Mouse (Mus musculus): Measurements from ENCODE around the gene Spen. TPM values are rescaled to one million over a fixed set of nuclear protein-coding genes. Genes with fewer than 3 reads are reported as not detected.

Gene Spen
- 10.1 and 11.8 TPM in 2 replicates for polyA plus RNA-seq (2015; fragmentation: Nextera tagmentation; extraction: Ambion mirVana)

GRCm38 (mm10) chr4:141538408-141539212 is at the start of gene Spen:
Gene Spen, minus strand, starts transcription at chr4:141538597.
- Histone ChIP-seq H3K27me3 (replicated peaks; ENCODE audit: control insufficient read depth, insufficient read depth, low read length) (no peaks in the 10 kb centered on the region), H3K36me3 (ENCODE audit: control insufficient read depth, insufficient read depth, low read length) (no peaks in the 10 kb centered on the region), H3K9ac (ENCODE audit: low read depth, low read length) (peak within 1 kb of the TSS; percentile 97), H3K9me3 (ENCODE audit: control insufficient read depth, low read length) (no peaks in the 10 kb centered on the region), H3K4me2 (ENCODE audit: low read length) (peak within 1 kb of the TSS; percentile 72), H3K4me1 (ENCODE audit: control insufficient read depth, insufficient read depth, low read depth, low read length) (peaks cover 18% of the 10 kb centered on the region), H3K4me3 (ENCODE audit: low read length) (peak within 1 kb of the TSS; percentile 96), H3K27ac (ENCODE audit: low read depth, low read length) (peak within 1 kb of the TSS; percentile 97)
- peak; percentile 88 for ATAC-seq
- under 1% methylated on average over 67 of the region's 88 CpGs for WGBS

- no peaks in the 10 kb centered on the region for H3K9me3 ChIP-seq (ENCODE audit: control insufficient read depth, low read length)
- no peak overlapping the region for H3K9ac ChIP-seq (ENCODE audit: low read depth, low read length)
- ATAC-seq: no peak
- H3K36me3 ChIP-seq (ENCODE audit: control insufficient read depth, insufficient read depth, low read length): peaks cover 4% of the 10 kb centered on the region; the same call in 1 of the 2 replicates
- no peaks in the 10 kb centered on the region for H3K4me1 ChIP-seq (ENCODE audit: control insufficient read depth, insufficient read depth, low read depth, low read length)
- no peak overlapping the region for H3K4me3 ChIP-seq (ENCODE audit: low read length)
- no peak overlapping the region for H3K27ac ChIP-seq (ENCODE audit: low read depth, low read length)
- 92% methylated on average over 8 of the region's 8 CpGs for WGBS
- no peaks in the 10 kb centered on the region for H3K27me3 ChIP-seq (replicated peaks; ENCODE audit: control insufficient read depth, insufficient read depth, low read length)
- no peak overlapping the region for H3K4me2 ChIP-seq (ENCODE audit: low read length)
Observed at GRCm38 (mm10) chr4:141583919-141584318, 45.5 kb upstream of the Spen start.

- H3K27ac ChIP-seq (ENCODE audit: low read depth, low read length): no peak overlapping the region
- H3K4me2 ChIP-seq (ENCODE audit: low read length): no peak overlapping the region
- no peaks in the 10 kb centered on the region for H3K4me1 ChIP-seq (ENCODE audit: control insufficient read depth, insufficient read depth, low read depth, low read length)
- H3K27me3 ChIP-seq (replicated peaks; ENCODE audit: control insufficient read depth, insufficient read depth, low read length): no peaks in the 10 kb centered on the region
- no peak for ATAC-seq
- H3K9me3 ChIP-seq (ENCODE audit: control insufficient read depth, low read length): peaks cover 3% of the 10 kb centered on the region; the same call in 1 of the 2 replicates
- WGBS: 74% methylated on average over 13 of the region's 13 CpGs
- H3K9ac ChIP-seq (ENCODE audit: low read depth, low read length): no peak overlapping the region
- H3K4me3 ChIP-seq (ENCODE audit: low read length): no peak overlapping the region
- peaks cover 6% of the 10 kb centered on the region for H3K36me3 ChIP-seq (ENCODE audit: control insufficient read depth, insufficient read depth, low read length)
Observed at GRCm38 (mm10) chr4:141581051-141581450, 42.7 kb upstream of the Spen start.

- no peak for ATAC-seq
- Histone ChIP-seq H3K4me2 (ENCODE audit: low read length) (no peak overlapping the region), H3K4me1 (ENCODE audit: control insufficient read depth, insufficient read depth, low read depth, low read length) (no peaks in the 10 kb centered on the region; the same call in 1 of the 2 replicates), H3K27me3 (replicated peaks; ENCODE audit: control insufficient read depth, insufficient read depth, low read length) (no peaks in the 10 kb centered on the region), H3K27ac (ENCODE audit: low read depth, low read length) (no peak overlapping the region), H3K4me3 (ENCODE audit: low read length) (no peak overlapping the region), H3K36me3 (ENCODE audit: control insufficient read depth, insufficient read depth, low read length) (peaks cover 2% of the 10 kb centered on the region), H3K9me3 (ENCODE audit: control insufficient read depth, low read length) (peaks cover 3% of the 10 kb centered on the region; the same call in 1 of the 2 replicates), H3K9ac (ENCODE audit: low read depth, low read length) (no peak overlapping the region)
- WGBS: 92% methylated on average over 3 of the region's 3 CpGs
Observed at GRCm38 (mm10) chr4:141578833-141579232, 40.4 kb upstream of the Spen start.

GRCm38 (mm10) chr4:141576877-141577276 is 38.5 kb upstream of the Spen start:
- Histone ChIP-seq H3K9ac (ENCODE audit: low read depth, low read length) (no peak overlapping the region), H3K36me3 (ENCODE audit: control insufficient read depth, insufficient read depth, low read length) (peaks cover 2% of the 10 kb centered on the region), H3K4me2 (ENCODE audit: low read length) (no peak overlapping the region), H3K4me1 (ENCODE audit: control insufficient read depth, insufficient read depth, low read depth, low read length) (no peaks in the 10 kb centered on the region; the same call in 1 of the 2 replicates), H3K4me3 (ENCODE audit: low read length) (no peak overlapping the region), H3K9me3 (ENCODE audit: control insufficient read depth, low read length) (peaks cover 3% of the 10 kb centered on the region; the same call in 1 of the 2 replicates), H3K27ac (ENCODE audit: low read depth, low read length) (no peak overlapping the region), H3K27me3 (replicated peaks; ENCODE audit: control insufficient read depth, insufficient read depth, low read length) (no peaks in the 10 kb centered on the region)
- ATAC-seq: no peak
- 93% methylated on average over 7 of the region's 7 CpGs for WGBS

- peaks cover 3% of the 10 kb centered on the region; the same call in 1 of the 2 replicates for H3K9me3 ChIP-seq (ENCODE audit: control insufficient read depth, low read length)
- H3K27me3 ChIP-seq (replicated peaks; ENCODE audit: control insufficient read depth, insufficient read depth, low read length): no peaks in the 10 kb centered on the region
- no peak for ATAC-seq
- H3K27ac ChIP-seq (ENCODE audit: low read depth, low read length): no peak overlapping the region
- H3K4me1 ChIP-seq (ENCODE audit: control insufficient read depth, insufficient read depth, low read depth, low read length): no peaks in the 10 kb centered on the region; the same call in 1 of the 2 replicates
- no peak overlapping the region for H3K4me3 ChIP-seq (ENCODE audit: low read length)
- no peak overlapping the region for H3K4me2 ChIP-seq (ENCODE audit: low read length)
- no peak overlapping the region for H3K9ac ChIP-seq (ENCODE audit: low read depth, low read length)
- peaks cover 2% of the 10 kb centered on the region for H3K36me3 ChIP-seq (ENCODE audit: control insufficient read depth, insufficient read depth, low read length)
- 90% methylated on average over 11 of the region's 11 CpGs for WGBS
Observed at GRCm38 (mm10) chr4:141576404-141576803, 38.0 kb upstream of the Spen start.

- WGBS: 43% methylated on average over 27 of the region's 27 CpGs
- Histone ChIP-seq H3K9me3 (ENCODE audit: control insufficient read depth, low read length) (peaks cover 3% of the 10 kb centered on the region; the same call in 1 of the 2 replicates), H3K27ac (ENCODE audit: low read depth, low read length) (no peak overlapping the region), H3K4me1 (ENCODE audit: control insufficient read depth, insufficient read depth, low read depth, low read length) (no peaks in the 10 kb centered on the region; the same call in 1 of the 2 replicates), H3K9ac (ENCODE audit: low read depth, low read length) (no peak overlapping the region), H3K4me3 (ENCODE audit: low read length) (no peak overlapping the region), H3K27me3 (replicated peaks; ENCODE audit: control insufficient read depth, insufficient read depth, low read length) (no peaks in the 10 kb centered on the region), H3K4me2 (ENCODE audit: low read length) (peak overlapping the region; percentile 31; the same call in 1 of the 2 replicates), H3K36me3 (ENCODE audit: control insufficient read depth, insufficient read depth, low read length) (peaks cover 2% of the 10 kb centered on the region)
- peak; percentile 70 for ATAC-seq
Observed at GRCm38 (mm10) chr4:141574789-141575702, 36.6 kb upstream of the Spen start.

GRCm38 (mm10) chr4:141573359-141573966 is 35.1 kb upstream of the Spen start:
- ATAC-seq: no peak
- Histone ChIP-seq H3K27ac (ENCODE audit: low read depth, low read length) (no peak overlapping the region), H3K4me3 (ENCODE audit: low read length) (no peak overlapping the region), H3K27me3 (replicated peaks; ENCODE audit: control insufficient read depth, insufficient read depth, low read length) (no peaks in the 10 kb centered on the region), H3K4me1 (ENCODE audit: control insufficient read depth, insufficient read depth, low read depth, low read length) (no peaks in the 10 kb centered on the region; the same call in 1 of the 2 replicates), H3K9me3 (ENCODE audit: control insufficient read depth, low read length) (peaks cover 3% of the 10 kb centered on the region; the same call in 1 of the 2 replicates), H3K36me3 (ENCODE audit: control insufficient read depth, insufficient read depth, low read length) (peaks cover 2% of the 10 kb centered on the region), H3K9ac (ENCODE audit: low read depth, low read length) (no peak overlapping the region), H3K4me2 (ENCODE audit: low read length) (no peak overlapping the region)
- 67% methylated on average over 6 of the region's 6 CpGs for WGBS

Data from hindbrain, embryonic 16.5 days (tissue).